Mouse (Mus musculus): ENCODE results near the gene Pip4k2b. TPM values are rescaled to one million over a fixed set of nuclear protein-coding genes. Genes with fewer than 3 reads are reported as not detected.

The Pip4k2b gene
- total and polyA plus RNA-seq, 3 experiments, result 13.8 to 21.4 (median 20.8) TPM

GRCm38 (mm10) chr11:97766154-97766881 is 21.8 kb upstream of the Pip4k2b start, which contains the start of gene Cwc25:
Gene Cwc25, minus strand, starts transcription at chr11:97766556.
- intact Hi-C loops (cut with DNase I), result loop anchor here (1.0 kb wide), 2 partner anchors 16 to 21 kb away; partner anchors contain the start of gene Rpl23
- 1% methylated on average over 38 of the region's 38 CpGs for WGBS
- DNase-seq, result peak; percentile 95 to 97
- peak; percentile 97 for TF ChIP-seq EP300 (IDR thresholded peaks at IDR 0.05; ENCODE audit: insufficient read depth, low read depth, low read length)
- peak; percentile 97 for TF ChIP-seq POLR2A (IDR thresholded peaks at IDR 0.05; ENCODE audit: insufficient read depth, low read depth, low read length)
- no peak for TF ChIP-seq CTCF (IDR thresholded peaks at IDR 0.05)
- peak within 1 kb of the TSS; percentile 95 for H3K27ac ChIP-seq
- H3K9ac ChIP-seq (ENCODE audit: low read depth, low read length), result peak within 1 kb of the TSS; percentile 79
- H3K4me3 ChIP-seq, result peak within 1 kb of the TSS; percentile 90
- H3K36me3 ChIP-seq (ENCODE audit: control insufficient read depth, insufficient read depth, low read length), result no peaks in the 10 kb centered on the region
- H3K27me3 ChIP-seq (ENCODE audit: control insufficient read depth, insufficient read depth, low read length), result no peaks in the 10 kb centered on the region
- no peaks in the 10 kb centered on the region for H3K4me1 ChIP-seq (ENCODE audit: control insufficient read depth, insufficient read depth, low read length)
- H3K79me2 ChIP-seq (replicated peaks; ENCODE audit: control insufficient read depth, insufficient read depth, low read length), result peaks cover 2% of the 10 kb centered on the region; the same call in 1 of the 2 replicates

DNA sequence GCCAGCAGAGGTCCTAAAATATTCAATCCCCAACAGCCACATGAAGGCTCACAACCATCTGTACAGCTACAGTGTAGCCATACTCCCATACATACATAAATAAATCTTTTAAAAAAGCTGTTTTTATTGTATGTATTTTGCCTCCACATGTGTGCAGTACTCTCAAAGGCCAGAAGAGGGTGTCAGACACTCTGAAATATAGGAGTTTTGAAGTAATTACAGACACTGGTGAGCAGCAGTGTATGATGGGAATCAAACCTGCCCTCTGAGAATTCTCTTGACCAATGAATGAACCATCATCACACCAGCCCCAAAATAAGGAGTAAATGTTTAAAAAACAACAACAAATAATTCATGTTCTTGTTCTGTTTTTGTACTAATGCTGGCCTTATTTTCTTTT is 17.1 kb upstream of the Pip4k2b start:
- Histone ChIP-seq H3K4me3 (no peak overlapping the region), H3K36me3 (ENCODE audit: control insufficient read depth, insufficient read depth, low read length) (no peaks in the 10 kb centered on the region), H3K4me1 (ENCODE audit: control insufficient read depth, insufficient read depth, low read length) (no peaks in the 10 kb centered on the region), H3K27ac (no peak overlapping the region), H3K79me2 (replicated peaks; ENCODE audit: control insufficient read depth, insufficient read depth, low read length) (peaks cover 2% of the 10 kb centered on the region; the same call in 1 of the 2 replicates), H3K9ac (ENCODE audit: low read depth, low read length) (no peak overlapping the region), H3K27me3 (ENCODE audit: control insufficient read depth, insufficient read depth, low read length) (no peaks in the 10 kb centered on the region)
- intact Hi-C loops (cut with DNase I), result no loop called here
- no peak for DNase-seq
- TF ChIP-seq POLR2A (IDR thresholded peaks at IDR 0.05; ENCODE audit: insufficient read depth, low read depth, low read length), result no peak
- TF ChIP-seq CTCF (IDR thresholded peaks at IDR 0.05), result peak; percentile 33
- no peak for TF ChIP-seq EP300 (IDR thresholded peaks at IDR 0.05; ENCODE audit: insufficient read depth, low read depth, low read length)

DNA sequence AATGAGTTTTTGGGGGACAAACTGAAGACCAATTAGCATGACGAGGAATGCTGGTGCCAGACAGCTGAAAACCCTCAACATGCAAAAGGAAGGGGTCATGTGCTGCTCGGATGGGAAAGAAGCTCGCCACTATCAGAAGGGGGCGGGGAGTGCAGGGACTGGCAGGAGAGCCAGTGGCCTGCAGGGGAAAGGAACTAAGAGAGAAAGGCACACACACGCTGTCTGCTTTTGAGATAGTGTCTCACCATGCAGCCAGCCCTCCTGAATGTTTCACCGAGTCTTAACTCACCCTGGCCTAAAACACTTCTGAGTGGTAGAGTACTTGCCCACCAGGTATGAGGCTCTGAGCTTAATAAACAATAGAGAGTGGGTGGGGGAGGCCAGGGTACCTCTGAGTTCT is 14.4 kb upstream of the Pip4k2b start:
- no peaks in the 10 kb centered on the region for H3K27me3 ChIP-seq (ENCODE audit: control insufficient read depth, insufficient read depth, low read length)
- WGBS, result 65% methylated on average over 6 of the region's 6 CpGs
- peaks cover 2% of the 10 kb centered on the region; the same call in 1 of the 2 replicates for H3K79me2 ChIP-seq (replicated peaks; ENCODE audit: control insufficient read depth, insufficient read depth, low read length)
- DNase-seq, result no peak
- intact Hi-C loops (cut with DNase I), result no loop called here
- no peak overlapping the region for H3K9ac ChIP-seq (ENCODE audit: low read depth, low read length)
- H3K27ac ChIP-seq, result no peak overlapping the region
- H3K4me3 ChIP-seq, result no peak overlapping the region
- no peaks in the 10 kb centered on the region for H3K36me3 ChIP-seq (ENCODE audit: control insufficient read depth, insufficient read depth, low read length)
- no peaks in the 10 kb centered on the region for H3K4me1 ChIP-seq (ENCODE audit: control insufficient read depth, insufficient read depth, low read length)
- no peak for TF ChIP-seq POLR2A (IDR thresholded peaks at IDR 0.05; ENCODE audit: insufficient read depth, low read depth, low read length)

DNA sequence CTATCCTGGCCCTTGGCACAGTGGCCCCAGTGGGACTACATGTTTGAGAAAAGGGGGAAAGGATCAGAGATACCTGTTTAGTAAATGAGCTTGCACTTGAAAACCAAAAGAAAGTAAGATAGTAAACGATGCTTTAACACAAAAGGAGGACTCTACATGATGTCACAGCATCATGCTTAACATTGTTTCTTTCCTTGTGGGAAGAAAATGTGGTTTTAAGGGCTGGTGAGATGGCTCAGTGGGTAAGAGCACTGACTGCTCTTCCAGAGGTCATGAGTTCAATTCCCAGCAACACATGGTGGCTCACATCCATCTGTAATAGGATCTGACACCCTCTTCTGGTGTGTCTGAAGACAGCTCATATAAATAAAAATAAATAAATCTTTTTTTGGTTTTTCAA is 13.6 kb upstream of the Pip4k2b start:
- TF ChIP-seq EP300 (IDR thresholded peaks at IDR 0.05; ENCODE audit: insufficient read depth, low read depth, low read length) (no peak), CTCF (IDR thresholded peaks at IDR 0.05) (no peak), POLR2A (IDR thresholded peaks at IDR 0.05; ENCODE audit: insufficient read depth, low read depth, low read length) (no peak)
- H3K79me2 ChIP-seq (replicated peaks; ENCODE audit: control insufficient read depth, insufficient read depth, low read length), result peaks cover 2% of the 10 kb centered on the region; the same call in 1 of the 2 replicates
- no peaks in the 10 kb centered on the region for H3K36me3 ChIP-seq (ENCODE audit: control insufficient read depth, insufficient read depth, low read length)
- no peak for DNase-seq
- no peak overlapping the region for H3K4me3 ChIP-seq
- H3K4me1 ChIP-seq (ENCODE audit: control insufficient read depth, insufficient read depth, low read length), result no peaks in the 10 kb centered on the region
- no peak overlapping the region for H3K9ac ChIP-seq (ENCODE audit: low read depth, low read length)
- 89% methylated on average over 1 of the region's 1 CpGs for WGBS
- H3K27ac ChIP-seq, result no peak overlapping the region
- H3K27me3 ChIP-seq (ENCODE audit: control insufficient read depth, insufficient read depth, low read length), result no peaks in the 10 kb centered on the region
- intact Hi-C loops (cut with DNase I), result no loop called here

- intact Hi-C loops (cut with DNase I), result no loop called here
- no peak overlapping the region for H3K4me3 ChIP-seq
- H3K4me1 ChIP-seq (ENCODE audit: control insufficient read depth, insufficient read depth, low read length), result no peaks in the 10 kb centered on the region
- H3K27ac ChIP-seq, result no peak overlapping the region
- H3K79me2 ChIP-seq (replicated peaks; ENCODE audit: control insufficient read depth, insufficient read depth, low read length), result no peaks in the 10 kb centered on the region
- DNase-seq, result no peak
- 93% methylated on average over 8 of the region's 8 CpGs for WGBS
- no peak overlapping the region for H3K9ac ChIP-seq (ENCODE audit: low read depth, low read length)
- TF ChIP-seq POLR2A (IDR thresholded peaks at IDR 0.05; ENCODE audit: insufficient read depth, low read depth, low read length) (no peak), EP300 (IDR thresholded peaks at IDR 0.05; ENCODE audit: insufficient read depth, low read depth, low read length) (no peak), CTCF (IDR thresholded peaks at IDR 0.05) (no peak)
- no peaks in the 10 kb centered on the region for H3K36me3 ChIP-seq (ENCODE audit: control insufficient read depth, insufficient read depth, low read length)
- no peaks in the 10 kb centered on the region for H3K27me3 ChIP-seq (ENCODE audit: control insufficient read depth, insufficient read depth, low read length)
Measured at GRCm38 (mm10) chr11:97753277-97753676, 8.8 kb upstream of the Pip4k2b start.

DNA sequence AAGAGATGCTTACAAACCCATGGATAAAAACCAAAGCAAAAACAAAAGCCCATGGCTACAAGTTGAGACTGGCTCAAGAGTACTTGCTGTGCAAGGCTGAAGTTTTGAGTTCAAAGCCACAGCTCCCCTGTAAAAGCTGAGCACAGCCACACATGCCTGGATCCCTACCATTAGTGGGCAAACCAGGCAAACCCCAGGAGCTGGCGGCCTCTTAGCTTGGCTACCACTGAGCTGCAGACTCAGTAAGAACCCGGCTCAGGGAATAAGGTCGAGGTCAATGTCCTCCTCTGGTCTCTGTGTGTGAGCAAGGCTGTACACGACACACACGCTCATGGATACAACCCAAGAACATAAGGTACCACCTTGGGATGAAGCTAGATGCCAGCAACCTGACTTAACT is 4.0 kb upstream of the Pip4k2b start:
- Histone ChIP-seq H3K27me3 (ENCODE audit: control insufficient read depth, insufficient read depth, low read length) (no peaks in the 10 kb centered on the region), H3K27ac (no peak overlapping the region), H3K79me2 (replicated peaks; ENCODE audit: control insufficient read depth, insufficient read depth, low read length) (no peaks in the 10 kb centered on the region), H3K9ac (ENCODE audit: low read depth, low read length) (no peak overlapping the region), H3K36me3 (ENCODE audit: control insufficient read depth, insufficient read depth, low read length) (no peaks in the 10 kb centered on the region), H3K4me1 (ENCODE audit: control insufficient read depth, insufficient read depth, low read length) (peaks cover under 1% of the 10 kb centered on the region), H3K4me3 (no peak overlapping the region)
- intact Hi-C loops (cut with DNase I), result loop anchor here (5.0 kb wide), 1 partner anchor 134 kb away; the partner anchor contains the start of gene Fbxo47
- no peak for TF ChIP-seq CTCF (IDR thresholded peaks at IDR 0.05)
- no peak for TF ChIP-seq POLR2A (IDR thresholded peaks at IDR 0.05; ENCODE audit: insufficient read depth, low read depth, low read length)
- no peak for TF ChIP-seq EP300 (IDR thresholded peaks at IDR 0.05; ENCODE audit: insufficient read depth, low read depth, low read length)
- DNase-seq, result no peak
- WGBS, result 72% methylated on average over 5 of the region's 5 CpGs

Data from heart, adult 2 months (tissue).